Mouse (Mus musculus) stomach, postnatal 0 days (tissue): ENCODE data around the gene Lnp1. TPM values are rescaled to one million over a fixed set of nuclear protein-coding genes. Genes with fewer than 3 reads are reported as not detected.
"Not testable (repeated sequence)": the region's sequence is repeated elsewhere in the genome, so short reads cannot be mapped to it uniquely, and the experiment has no call there.

Source experiments
- ATAC-seq: fragments of 200-750 bp; cut with Nextera tagmentation; 2 replicates; pipeline ENCODE4 v1.8.0; 2017; ENCODE audit not compliant: low FRiP score, low TSS enrichment
- DNase-seq: peaks from one replicate; pipeline ENCODE4 v3.0.0-alpha.2; 2016; ENCODE audit warnings: low spot score
- H3K27ac ChIP-seq: fragments of 300-500 bp; sonication (generic); replicated peaks from 2 replicates; pipeline ENCODE4 v1.5.1; 2014; ENCODE audit warnings: mild to moderate bottlenecking, control low read depth
- H3K27me3 ChIP-seq: fragments of 300-500 bp; sonication (generic); 2 replicates; pipeline ENCODE4 v1.6.1; 2014; ENCODE audit warnings: low read length; ENCODE audit not compliant: control insufficient read depth, insufficient read depth
- H3K36me3 ChIP-seq: fragments of 300-500 bp; sonication (generic); 2 replicates; pipeline ENCODE4 v1.6.1; 2014; ENCODE audit warnings: low read length, mixed read lengths; ENCODE audit not compliant: control insufficient read depth, insufficient read depth
- H3K4me1 ChIP-seq: fragments of 300-500 bp; sonication (generic); replicated peaks from 2 replicates; pipeline ENCODE4 v1.6.1; 2014; ENCODE audit warnings: antibody characterized with exemption; ENCODE audit not compliant: control insufficient read depth, insufficient read depth
- H3K4me2 ChIP-seq: fragments of 300-500 bp; sonication (generic); replicated peaks from 2 replicates; pipeline ENCODE4 v1.6.1; 2014; ENCODE audit warnings: low read depth, mild to moderate bottlenecking, control low read depth, moderate library complexity
- H3K4me3 ChIP-seq: fragments of 300-500 bp; sonication (generic); 2 replicates; pipeline ENCODE4 v1.5.1; 2014; ENCODE audit warnings: low read depth, low read length, control low read depth
- H3K9ac ChIP-seq: fragments of 300-500 bp; sonication (generic); 2 replicates; pipeline ENCODE4 v1.6.1; 2014; ENCODE audit warnings: mild to moderate bottlenecking, low read length, control low read depth, mixed read lengths
- H3K9me3 ChIP-seq: fragments of 300-500 bp; sonication (generic); 2 replicates; pipeline ENCODE4 v1.6.1; 2016; ENCODE audit warnings: low read length; ENCODE audit not compliant: control insufficient read depth
- CTCF ChIP-seq: IDR thresholded peaks from 2 replicates; pipeline ENCODE4 v1.5.1; 2016; ENCODE audit warnings: antibody characterized with exemption, low read depth, mild to moderate bottlenecking, moderate library complexity
- EP300 ChIP-seq: optimal IDR thresholded peaks from 2 replicates; pipeline ENCODE3; 2016; ENCODE audit warnings: antibody characterized with exemption
- WGBS: fragments of 180-500 bp; shearing (Covaris S2); extraction: QIAGEN DNeasy Blood & Tissue Kit; methylation state at CpG from one replicate; pipeline ENCODE4 v1.1.7; 2014; 5-methylcytosine and 5-hydroxymethylcytosine counted together
- polyA plus RNA-seq: library from polyadenylated mRNA; unstranded; fragments of >200 nt; fragmentation: Nextera tagmentation; extraction: Ambion mirVana; gene quantifications from 2 replicates; pipeline ENCODE4 v1.2.1, GENCODE M21; 2015

Lnp1 gene
- not detected in 2 replicates for polyA plus RNA-seq

- no peak for ATAC-seq
- Histone ChIP-seq H3K9me3 (no peaks in the 10 kb centered on the region), H3K36me3 (no peaks in the 10 kb centered on the region), H3K4me2 (no peak within 1 kb of the TSS), H3K4me1 (no peaks in the 10 kb centered on the region), H3K4me3 (no peak within 1 kb of the TSS), H3K9ac (no peak within 1 kb of the TSS), H3K27ac (no peak within 1 kb of the TSS), H3K27me3 (no peaks in the 10 kb centered on the region)
- no peak for DNase-seq
- no peak for TF ChIP-seq EP300
- TF ChIP-seq CTCF = no peak
- 45% methylated on average over 3 of the region's 3 CpGs for WGBS
Measured at GRCm38 (mm10) chr16:56928023-56928422, at the start of gene Lnp1. TSS of gene Lnp1 (minus strand) at chr16:56928061.

GRCm38 (mm10) chr16:56974646-56975045 is 46.8 kb upstream of the Lnp1 start:
- Histone ChIP-seq H3K4me1 (no peaks in the 10 kb centered on the region), H3K4me2 (no peak overlapping the region), H3K9me3 (no peaks in the 10 kb centered on the region), H3K9ac (no peak overlapping the region), H3K36me3 (no peaks in the 10 kb centered on the region), H3K27me3 (no peaks in the 10 kb centered on the region), H3K27ac (no peak overlapping the region), H3K4me3 (no peak overlapping the region)
- 34% methylated on average over 3 of the region's 3 CpGs for WGBS
- TF ChIP-seq CTCF (no peak), EP300 (no peak)
- ATAC-seq (no peak), DNase-seq (no peak)

- not testable (repeated sequence) for H3K36me3 ChIP-seq, H3K4me2 ChIP-seq, H3K4me3 ChIP-seq, H3K27me3 ChIP-seq, H3K9me3 ChIP-seq, H3K27ac ChIP-seq, H3K4me1 ChIP-seq, DNase-seq, H3K9ac ChIP-seq, ATAC-seq
- WGBS = 96% methylated on average over 2 of the region's 2 CpGs
Measured at GRCm38 (mm10) chr16:56958311-56958710, 30.4 kb upstream of the Lnp1 start.

- no peak for DNase-seq
- no peak overlapping the region for H3K4me2 ChIP-seq
- no peak overlapping the region for H3K4me3 ChIP-seq
- no peak overlapping the region for H3K27ac ChIP-seq
- no peaks in the 10 kb centered on the region for H3K4me1 ChIP-seq
- no peaks in the 10 kb centered on the region for H3K36me3 ChIP-seq
- WGBS = 84% methylated on average over 5 of the region's 5 CpGs
- no peak for ATAC-seq
- H3K27me3 ChIP-seq = no peaks in the 10 kb centered on the region
- TF ChIP-seq CTCF = no peak
- no peak for TF ChIP-seq EP300
- no peak overlapping the region for H3K9ac ChIP-seq
- no peaks in the 10 kb centered on the region for H3K9me3 ChIP-seq
Measured at GRCm38 (mm10) chr16:56949085-56949484, 21.2 kb upstream of the Lnp1 start.

- no peak overlapping the region for H3K27ac ChIP-seq
- WGBS = 66% methylated on average over 2 of the region's 2 CpGs
- no peaks in the 10 kb centered on the region for H3K9me3 ChIP-seq
- no peak overlapping the region for H3K4me2 ChIP-seq
- H3K4me3 ChIP-seq = no peak overlapping the region
- DNase-seq (no peak), ATAC-seq (no peak)
- H3K27me3 ChIP-seq = no peaks in the 10 kb centered on the region
- no peak for TF ChIP-seq EP300
- TF ChIP-seq CTCF = no peak
- H3K4me1 ChIP-seq = no peaks in the 10 kb centered on the region
- no peak overlapping the region for H3K9ac ChIP-seq
- no peaks in the 10 kb centered on the region for H3K36me3 ChIP-seq
Measured at GRCm38 (mm10) chr16:56942341-56942740, 14.5 kb upstream of the Lnp1 start.

GRCm38 (mm10) chr16:56920102-56920657 is 7.7 kb downstream of the Lnp1 start:
- ATAC-seq (peak; percentile 80), DNase-seq (no peak)
- Histone ChIP-seq H3K9ac (no peak overlapping the region), H3K9me3 (no peaks in the 10 kb centered on the region), H3K4me2 (no peak overlapping the region; the same call in 1 of the 2 replicates), H3K4me1 (no peaks in the 10 kb centered on the region), H3K27me3 (no peaks in the 10 kb centered on the region), H3K4me3 (no peak overlapping the region), H3K36me3 (no peaks in the 10 kb centered on the region), H3K27ac (no peak overlapping the region)
- WGBS = 14% methylated on average over 8 of the region's 8 CpGs
- TF ChIP-seq CTCF = peak; percentile 99
- TF ChIP-seq EP300 = no peak
